Mouse (Mus musculus) liver, adult (tissue): Measurements from ENCODE around the gene Scn4a.

Source experiments
- GATA4 ChIP-seq: IDR thresholded peaks from 2 replicates; pipeline ENCODE4 v1.6.1; 2014; ENCODE audit warnings: mild to moderate bottlenecking, low read length; ENCODE audit not compliant: insufficient replicate concordance

Gene Scn4a

DNA sequence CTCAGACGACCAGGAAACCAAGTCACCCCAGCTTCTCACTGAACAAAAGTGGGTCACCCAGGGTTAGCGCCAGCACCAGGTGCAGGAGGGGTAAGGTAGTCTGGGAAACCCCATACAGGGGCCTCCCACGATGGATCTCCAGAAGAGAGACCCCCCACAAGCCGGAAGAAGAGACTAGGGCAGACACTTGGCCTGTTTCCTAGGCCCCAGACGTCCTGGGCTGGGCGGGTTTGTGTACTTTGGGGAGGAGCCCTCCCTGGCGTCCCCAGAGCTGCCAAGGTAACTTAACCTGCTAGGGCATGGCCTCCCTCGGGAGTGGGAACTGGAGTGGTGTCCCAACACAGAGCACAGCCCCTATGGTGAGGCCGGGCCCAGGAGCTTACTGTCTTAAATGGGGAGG is 21.5 kb upstream of the Scn4a start:
- no peak for TF ChIP-seq GATA4

DNA sequence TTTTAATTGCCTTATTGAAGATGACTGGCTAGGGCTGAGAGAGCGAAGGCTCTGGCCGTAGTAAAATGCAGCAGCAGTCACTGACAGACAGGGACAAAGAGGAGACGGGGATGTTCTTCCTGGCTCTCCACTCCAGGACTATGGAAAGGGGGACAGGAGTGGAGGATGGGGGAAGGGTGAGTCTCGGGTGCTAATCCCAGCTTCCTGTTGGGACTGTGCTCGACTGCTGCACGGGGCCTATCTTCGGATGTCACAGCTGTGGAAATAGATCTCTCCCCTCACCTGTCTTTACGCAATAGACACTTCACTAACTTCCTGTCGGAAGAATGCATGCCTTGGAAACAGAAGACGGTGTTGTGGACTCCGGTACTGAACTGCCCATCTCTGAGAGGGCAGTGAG is 20.9 kb upstream of the Scn4a start:
- TF ChIP-seq GATA4 = no peak

DNA sequence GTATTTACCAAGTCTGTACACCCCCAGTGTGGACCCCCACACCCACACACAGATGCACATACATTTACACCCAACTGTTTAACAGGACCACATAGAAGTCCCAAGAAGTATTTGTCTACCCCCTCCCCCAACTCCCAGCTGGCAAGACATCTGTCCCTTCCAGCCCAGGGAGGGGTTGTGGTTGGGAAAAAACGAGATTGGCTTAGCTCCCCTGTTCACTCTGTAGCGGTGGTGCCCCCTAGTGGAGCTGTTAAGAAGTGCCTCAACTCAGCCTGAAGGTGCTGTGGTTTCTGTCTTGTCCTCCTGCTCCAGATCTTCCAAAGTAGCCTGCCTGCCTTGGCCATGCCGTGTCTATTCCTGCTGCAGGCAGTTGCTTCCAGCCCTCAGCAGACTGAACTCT is 13.2 kb upstream of the Scn4a start:
- TF ChIP-seq GATA4 = no peak

DNA sequence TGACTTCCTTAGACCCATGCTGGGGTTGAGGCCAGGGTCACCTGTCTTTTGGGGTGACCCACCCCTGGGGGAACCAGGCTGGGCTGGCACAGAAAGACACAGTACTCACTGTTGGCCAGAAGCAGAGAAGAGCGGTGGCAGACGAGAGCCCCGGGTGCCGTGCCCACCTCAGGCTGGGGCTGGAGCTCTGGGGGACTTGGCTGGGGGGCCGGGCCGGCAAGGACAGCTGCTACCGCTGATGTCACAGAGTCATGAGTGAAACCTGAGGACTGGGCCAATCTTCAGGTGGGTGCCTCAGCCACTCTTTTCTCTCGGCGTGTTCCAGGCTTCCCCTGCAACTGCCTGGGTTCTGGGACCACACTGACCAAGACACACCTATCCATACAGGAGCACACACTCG is 12.3 kb upstream of the Scn4a start, which contains the start of gene Prr29:
TSS of gene Prr29 (plus strand) at position 107 of the 400 bp plus-strand sequence.
- TF ChIP-seq GATA4 = no peak

DNA sequence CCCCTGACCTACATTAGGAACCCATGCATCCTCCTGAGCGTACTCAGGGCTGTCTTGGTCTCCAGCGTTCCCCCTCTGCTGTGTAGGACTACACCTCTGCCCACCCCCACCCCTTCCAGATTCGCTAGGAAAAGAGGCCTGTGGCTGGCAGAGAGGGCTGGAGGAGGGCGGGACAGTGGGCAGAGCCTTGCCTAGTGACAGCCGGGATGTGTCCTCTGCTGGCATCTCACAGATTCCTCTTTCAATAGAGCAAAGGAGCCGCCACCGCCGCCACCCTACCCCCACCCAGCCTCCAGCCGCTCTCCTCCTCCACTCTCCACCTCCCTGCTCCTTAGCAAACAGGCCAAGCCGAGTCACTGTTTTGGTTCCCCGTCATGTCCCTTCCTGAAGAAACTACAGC is 11.6 kb upstream of the Scn4a start:
- TF ChIP-seq GATA4 = no peak

DNA sequence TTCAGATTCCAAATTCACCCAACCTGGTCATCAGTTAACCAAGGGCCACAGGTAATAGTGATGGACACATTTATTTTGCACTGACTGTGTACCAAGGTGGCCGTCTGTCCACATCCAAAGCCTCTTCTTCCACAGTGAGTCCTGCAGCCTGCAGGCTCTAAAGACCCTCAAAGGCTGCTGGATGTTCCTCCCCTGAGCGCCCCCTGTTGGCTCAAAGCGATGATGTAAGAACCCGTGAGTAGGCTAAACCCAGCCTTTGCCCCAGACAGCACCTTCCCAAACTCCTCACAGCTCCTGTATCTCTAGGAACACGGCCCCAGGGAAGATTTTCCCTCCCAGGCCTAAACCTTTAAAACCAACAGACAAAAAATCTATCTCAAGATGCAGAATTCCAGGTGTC is 6.3 kb upstream of the Scn4a start:
- no peak for TF ChIP-seq GATA4

DNA sequence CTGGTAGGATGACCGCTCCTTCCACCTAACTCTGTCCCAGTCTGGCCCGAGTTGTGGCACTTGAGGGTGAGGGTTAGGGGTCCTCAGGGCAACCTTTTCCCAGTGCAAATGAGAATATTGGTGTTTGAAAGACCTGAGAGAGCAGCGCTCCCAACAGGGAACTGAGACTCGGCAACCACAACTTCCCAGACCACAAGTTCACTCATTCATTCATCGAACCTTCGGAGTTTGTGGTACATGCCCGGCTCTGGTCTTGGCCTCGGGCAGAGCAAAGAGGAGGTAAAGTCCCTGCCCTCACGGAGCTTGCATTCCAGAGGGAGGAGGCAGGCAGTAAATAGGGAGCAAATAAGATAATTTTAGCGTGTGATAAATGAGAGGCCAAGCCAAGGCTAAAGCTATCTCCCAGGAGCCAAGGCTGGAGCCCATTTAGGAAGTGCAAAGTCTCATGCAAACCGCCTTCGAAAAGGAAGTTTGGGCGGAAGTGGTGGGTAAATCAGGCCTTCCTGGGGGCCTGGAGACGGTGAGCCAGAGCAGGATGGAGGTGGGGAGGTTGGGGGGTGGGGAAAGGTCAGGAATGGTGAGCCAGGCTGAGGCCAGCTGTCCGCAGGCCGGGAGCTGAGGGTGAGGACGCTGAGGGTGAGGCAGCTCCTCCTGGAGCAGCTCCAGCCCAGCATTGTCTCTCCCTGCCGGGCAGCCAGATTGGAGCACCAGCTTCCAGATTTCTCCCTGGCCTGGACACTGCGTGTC is 2.5 kb upstream of the Scn4a start:
- TF ChIP-seq GATA4 = peak; percentile 81; the same call in 1 of the 2 replicates

DNA sequence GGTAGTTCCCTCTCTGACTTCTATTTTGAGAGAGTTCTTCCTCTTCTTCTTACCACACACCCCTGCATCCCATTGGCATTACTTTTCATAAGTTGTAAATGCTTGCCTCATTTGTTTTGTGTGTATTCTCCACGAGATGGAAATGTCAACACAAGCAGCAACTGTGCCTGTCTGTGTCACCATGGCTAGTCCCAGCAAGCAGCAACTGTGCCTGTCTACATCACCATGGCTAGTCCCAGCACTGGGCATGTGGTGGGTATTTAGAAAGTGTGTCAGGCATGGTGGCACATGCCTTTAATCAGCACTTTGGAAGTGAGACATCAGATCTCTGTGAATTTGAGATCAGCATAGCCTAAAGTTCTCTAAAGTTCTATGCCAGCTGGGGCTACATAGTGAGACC is 1.1 kb upstream of the Scn4a start:
- no peak for TF ChIP-seq GATA4

DNA sequence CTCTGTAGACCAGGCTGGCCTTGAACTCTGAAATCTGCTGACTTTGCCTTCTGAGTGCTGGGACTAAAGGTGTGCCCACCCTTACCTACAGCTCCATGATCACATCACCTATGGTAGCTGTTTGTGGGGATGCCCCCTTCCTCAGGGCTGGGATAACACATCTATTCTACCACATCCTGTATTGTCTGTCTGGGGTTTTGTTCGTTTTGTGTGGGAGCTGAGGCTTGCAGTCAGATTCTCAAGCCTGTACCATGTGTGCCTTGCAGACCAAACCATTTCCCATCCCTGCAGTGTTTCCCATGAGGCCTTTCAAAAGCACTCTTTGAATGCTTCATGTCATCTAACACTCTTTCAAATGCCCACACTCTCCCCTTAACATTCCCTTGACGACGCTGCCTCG is 1.1 kb downstream of the Scn4a start:
- no peak for TF ChIP-seq GATA4

DNA sequence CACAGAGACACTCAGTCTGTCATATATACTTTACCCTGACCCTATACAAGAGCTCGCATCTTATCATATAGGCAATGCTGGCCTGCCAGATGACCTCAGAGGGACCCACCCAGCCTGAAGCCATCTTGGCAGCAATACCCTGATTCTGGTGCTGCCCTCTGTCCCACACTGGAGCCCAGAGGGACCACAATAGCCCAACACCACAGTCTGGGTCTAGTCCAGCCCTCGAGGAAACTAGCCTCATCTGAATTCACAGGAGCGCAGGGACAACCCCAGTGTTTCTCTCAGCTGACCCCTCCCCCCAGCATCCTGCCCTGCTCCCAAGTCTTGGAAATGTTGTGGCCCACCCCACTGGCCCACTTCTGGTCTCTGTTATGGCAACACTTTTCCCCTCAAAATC is 1.8 kb downstream of the Scn4a start:
- no peak for TF ChIP-seq GATA4

DNA sequence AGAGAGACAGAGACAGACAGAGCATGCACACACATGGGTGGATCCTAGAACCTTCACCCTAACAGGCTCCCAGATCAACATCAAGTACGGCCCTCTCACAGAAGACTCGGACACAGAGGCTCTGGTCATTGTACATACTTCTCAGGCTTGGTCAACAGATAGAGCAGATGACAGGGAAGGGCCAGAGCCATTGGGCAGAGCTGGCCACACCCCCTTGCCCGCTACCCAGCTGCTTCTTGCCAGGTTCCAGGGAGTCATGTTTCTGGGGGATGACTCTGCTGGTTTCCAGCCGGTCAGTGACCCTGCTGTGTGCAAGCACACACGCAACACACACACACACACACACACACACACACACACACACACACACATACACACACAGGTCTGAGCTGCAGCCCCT is 2.2 kb downstream of the Scn4a start:
- TF ChIP-seq GATA4 = no peak

DNA sequence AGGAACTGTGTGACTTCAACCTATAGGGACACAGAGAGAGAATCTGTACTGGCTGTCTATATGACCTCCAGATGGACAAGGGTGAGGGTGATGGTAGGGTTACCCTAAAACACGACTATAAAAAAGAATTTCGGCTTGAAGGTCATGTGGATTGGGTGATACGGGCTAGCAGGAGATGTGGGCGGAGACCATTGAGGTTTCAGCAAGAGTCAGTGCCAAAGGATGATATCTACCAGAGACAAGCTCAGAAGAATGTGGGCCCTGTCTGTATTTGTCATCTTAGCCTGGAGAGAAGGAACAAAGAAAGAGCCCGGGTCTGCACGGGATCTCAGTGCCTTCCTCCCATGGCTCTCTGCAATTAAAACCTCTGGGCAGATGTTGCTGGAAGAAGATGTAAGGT is 3.3 kb downstream of the Scn4a start:
- TF ChIP-seq GATA4 = no peak

DNA sequence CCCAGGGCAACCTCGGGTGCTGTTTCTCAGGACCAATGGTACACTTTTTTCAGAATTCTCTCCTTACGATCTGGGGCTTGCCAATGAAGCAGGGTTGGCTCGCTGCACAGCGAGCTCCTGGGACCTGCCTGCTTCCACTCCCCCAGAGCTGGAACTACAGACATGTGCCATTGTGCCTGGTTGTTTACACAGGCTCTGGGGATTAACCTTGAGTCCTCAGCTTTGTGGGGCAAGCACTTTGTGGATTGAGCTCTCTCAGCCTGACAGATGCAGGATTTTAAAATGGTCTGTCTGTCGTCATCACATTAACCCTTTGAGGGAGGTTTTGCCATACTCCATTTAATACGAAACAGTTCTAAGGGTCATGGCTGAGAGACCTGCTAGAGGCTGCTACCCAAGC is 8.2 kb downstream of the Scn4a start:
- no peak for TF ChIP-seq GATA4

DNA sequence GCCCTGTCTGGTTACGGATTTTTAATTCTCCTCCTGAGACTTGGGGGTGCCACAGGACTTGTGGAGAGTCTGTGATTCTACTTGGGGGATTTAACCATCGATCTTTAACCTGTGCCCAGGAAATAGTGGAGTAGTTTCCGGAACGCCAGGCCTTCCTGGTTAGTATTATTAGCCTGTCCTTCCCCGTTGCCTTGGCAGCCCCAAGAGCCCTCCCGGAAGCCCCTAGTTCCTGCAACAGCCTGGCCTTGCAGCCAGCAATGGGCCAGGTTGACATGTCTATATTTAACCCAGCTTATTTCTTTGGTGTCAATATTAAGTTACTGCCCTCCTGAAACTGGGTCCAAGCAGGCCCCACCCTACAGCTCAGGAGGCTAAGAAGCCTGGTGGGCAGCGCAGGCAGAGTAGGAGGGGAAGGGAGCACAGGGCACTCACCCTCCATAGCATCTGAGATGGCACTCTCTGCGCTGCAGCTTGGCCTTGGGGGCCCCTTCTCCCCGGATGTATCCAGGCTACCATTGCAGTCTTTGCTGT is 12.0 kb downstream of the Scn4a start:
- TF ChIP-seq GATA4 = no peak

DNA sequence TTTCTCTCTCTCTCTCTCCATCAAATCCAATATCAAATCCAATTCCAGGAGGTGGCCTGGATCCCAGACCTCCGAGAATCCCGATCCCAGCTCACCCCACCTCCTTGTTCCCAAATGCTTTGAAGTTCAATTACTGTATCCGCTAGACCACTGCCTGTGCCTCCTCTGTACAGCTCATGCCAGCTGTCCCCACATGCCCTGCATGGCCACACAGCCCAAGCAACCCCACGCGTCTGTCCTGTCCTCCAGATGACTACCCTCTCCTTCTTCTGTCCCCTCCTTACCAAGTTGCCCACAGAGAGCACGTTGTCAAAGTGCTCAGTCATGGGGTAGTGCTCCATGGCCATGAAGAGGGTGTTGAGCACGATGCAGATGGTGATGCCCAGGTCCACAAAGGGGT is 14.2 kb downstream of the Scn4a start:
- no peak for TF ChIP-seq GATA4

DNA sequence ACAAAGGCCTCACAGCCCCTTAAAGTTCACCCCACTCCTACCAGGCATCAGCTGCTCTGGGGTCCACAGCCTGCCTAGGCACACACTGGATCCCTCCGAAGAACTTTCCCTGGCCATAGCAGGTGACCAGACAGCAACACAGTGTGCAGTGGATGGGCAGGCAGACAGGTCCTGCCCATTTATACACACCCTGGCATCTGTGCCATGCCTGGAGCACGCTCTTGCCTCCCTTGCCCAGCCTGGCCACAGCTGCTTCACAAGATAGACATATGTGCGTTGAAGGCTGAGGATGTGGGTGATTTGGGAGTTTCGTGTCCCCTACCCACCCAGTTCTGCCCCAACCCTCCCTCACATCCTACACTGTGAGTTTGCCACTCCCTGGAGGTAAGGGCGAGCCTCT is 15.1 kb downstream of the Scn4a start:
- TF ChIP-seq GATA4 = no peak

DNA sequence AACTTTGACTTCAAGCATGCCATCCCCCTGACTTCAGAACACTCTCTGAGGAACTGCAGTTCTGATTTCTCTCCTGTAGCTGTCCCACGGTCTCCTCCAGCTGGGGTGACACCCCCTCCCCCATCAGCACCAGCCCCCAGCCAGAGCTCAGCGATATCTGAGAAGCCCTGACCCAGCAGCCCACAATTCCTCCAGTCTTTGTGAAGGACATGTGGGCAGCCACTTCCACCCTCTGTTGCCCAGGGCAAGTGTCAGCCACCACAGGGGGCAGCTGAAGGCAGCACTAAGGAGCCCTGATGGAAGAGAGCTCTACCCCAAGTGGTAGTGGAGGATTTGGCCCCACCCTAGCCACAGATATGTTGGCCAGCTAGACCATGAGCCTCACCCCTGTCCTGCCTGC is 19.0 kb downstream of the Scn4a start:
- no peak for TF ChIP-seq GATA4
